Mouse (Mus musculus) myocyte (in vitro differentiated cells): ENCODE measurements around the gene Hhatl.

Experiments used
- CEBPB ChIP-seq: IDR thresholded peaks from 2 replicates; pipeline ENCODE4 v1.6.1; 2011; ENCODE audit warnings: mild to moderate bottlenecking, moderate library complexity; ENCODE audit not compliant: poor library complexity, insufficient read depth, severe bottlenecking
- MAX ChIP-seq: IDR thresholded peaks from one replicate; pipeline ENCODE4 v1.6.1; 2011; ENCODE audit warnings: low read depth, mild to moderate bottlenecking, control low read depth
- MYOG ChIP-seq, 3 experiments: IDR thresholded peaks; one replicate each; pipeline ENCODE4 v1.6.1; 2011; ENCODE audit warnings: control low read depth in 2 of 3, low read depth in 2 of 3, mild to moderate bottlenecking in 2 of 3; ENCODE audit not compliant: insufficient read length in 2 of 3, control insufficient read depth in 1 of 3, insufficient read depth in 1 of 3
- POLR2A ChIP-seq: IDR thresholded peaks from one replicate; pipeline ENCODE4 v1.6.1; 2011; ENCODE audit warnings: low read depth, mild to moderate bottlenecking, control low read depth, moderate library complexity; ENCODE audit not compliant: insufficient read length
- POLR2AphosphoS2 ChIP-seq: IDR thresholded peaks from one replicate; pipeline ENCODE4 v1.6.1; 2011; ENCODE audit warnings: low read depth, control low read depth; ENCODE audit not compliant: insufficient read length
- SRF ChIP-seq: IDR thresholded peaks from one replicate; pipeline ENCODE4 v1.6.1; 2011; ENCODE audit warnings: low read depth; ENCODE audit not compliant: control insufficient read depth, insufficient read length
- TCF3 ChIP-seq: IDR thresholded peaks from one replicate; pipeline ENCODE4 v1.6.1; 2011; ENCODE audit warnings: low read depth, control low read depth; ENCODE audit not compliant: insufficient read length
- USF1 ChIP-seq: IDR thresholded peaks from one replicate; pipeline ENCODE4 v1.6.1; 2011; ENCODE audit warnings: low read depth, mild to moderate bottlenecking, control low read depth, moderate library complexity

GRCm38 (mm10) chr9:121808511-121808910 is 16.2 kb upstream of the Hhatl start:
- no peak for TF ChIP-seq POLR2A
- TF ChIP-seq TCF3, result no peak
- no peak for TF ChIP-seq CEBPB
- TF ChIP-seq MAX, result no peak
- TF ChIP-seq SRF, result no peak
- TF ChIP-seq POLR2AphosphoS2, result no peak
- TF ChIP-seq USF1, result no peak
- TF ChIP-seq MYOG (IDR thresholded peaks at IDR 0.05; ENCODE audit: control insufficient read depth in 1 of 3, insufficient read depth in 1 of 3, insufficient read length in 2 of 3, low read depth in 2 of 3), result no peak
